In the genomic region with DNA sequence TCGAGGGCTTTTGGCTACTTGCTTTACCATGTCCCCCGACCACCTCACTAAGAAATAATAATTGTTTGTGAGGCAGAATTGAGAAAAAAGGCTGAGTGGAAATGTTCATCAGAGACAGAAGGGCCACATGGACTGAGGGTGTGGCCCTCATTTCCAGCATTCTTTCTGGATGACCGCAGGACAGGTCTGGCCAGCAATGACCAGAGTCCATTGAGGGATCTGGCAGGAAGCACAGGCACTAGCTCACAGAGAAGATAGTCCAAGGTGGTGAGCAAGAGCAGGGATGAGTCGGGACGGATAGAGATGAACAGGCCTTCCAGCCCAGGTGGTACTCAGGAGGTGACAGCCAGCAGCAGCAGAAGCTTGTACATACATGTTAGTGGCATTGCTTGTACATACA, we compare ENCODE assay signal across 23 mouse cellular contexts.
A peak's percentile ranks its signal among the peaks of the same experiment; 100 is the strongest.
DNase-seq lines count a peak whose midpoint lies in the region; ATAC-seq and TF ChIP-seq lines count a peak whose summit lies in the region.
"Had no signal": no experiment of that assay in that cellular context is flagged by ENCODE, and none has a peak within 500 bp of the region (broad histone marks: within the 10 kb centered on the region; RNA-seq: fewer than 3 reads in every experiment).

No protein-coding gene starts in this region.

- H3K4me2 ChIP-seq in kidney, embryonic 16.5 days (replicated peaks; ENCODE audit: low read depth, low read length), result no peak overlapping the region
- H3K4me2 ChIP-seq in midbrain, embryonic 11.5 days, result no peak overlapping the region
- H3K4me2 ChIP-seq: embryonic facial prominence, embryonic 13.5 days; forebrain, embryonic 12.5 days; heart, embryonic 11.5 days; heart, embryonic 15.5 days; hindbrain, embryonic 13.5 days had no signal

- no peaks in the 10 kb centered on the region for H3K4me1 ChIP-seq in kidney, adult 2 months (ENCODE audit: control insufficient read depth, insufficient read depth, low read length)
- peaks cover 25% of the 10 kb centered on the region for H3K4me1 ChIP-seq in kidney, embryonic 16.5 days (ENCODE audit: insufficient read depth, low read length)
- no peaks in the 10 kb centered on the region for H3K4me1 ChIP-seq in midbrain, embryonic 11.5 days (ENCODE audit: control insufficient read depth, insufficient read depth, low read length)
- H3K4me1 ChIP-seq in midbrain, embryonic 10.5 days, result peaks cover 8% of the 10 kb centered on the region

- no peak for ATAC-seq in kidney, embryonic 16.5 days (ENCODE audit: low FRiP score, low TSS enrichment)
- no peak for ATAC-seq in midbrain, embryonic 11.5 days (ENCODE audit: low FRiP score)
- ATAC-seq: forebrain, embryonic 16.5 days; hindbrain, postnatal 0 days had no signal

- no peak for TF ChIP-seq CTCF in kidney, adult 2 months (conservative IDR thresholded peaks at IDR 0.05; ENCODE audit: insufficient read depth, insufficient read length, low read depth, low read length)

- DNase-seq in gastrocnemius, adult 18-20 months (ENCODE audit: low spot score), result peak; percentile 34
- DNase-seq in gastrocnemius, postnatal 4 days (ENCODE audit: low spot score in 2 of 2), result no peak
- peak; percentile 41 for DNase-seq in kidney, adult 2 months
- peak; percentile 45 for DNase-seq in midbrain, embryonic 11.5 days (ENCODE audit: low spot score, missing footprints)
- DNase-seq in midbrain, embryonic 10.5 days (ENCODE audit: low spot score), result no peak
- no peak for DNase-seq in spleen, postnatal 14 days (ENCODE audit: low spot score in 2 of 2)
- DNase-seq: adrenal gland, adult 2 months; adrenal gland, postnatal 25 days; cerebellum, adult 18-20 months; cerebellum, adult 9-11 months; cerebellum, postnatal 36 days; gastrocnemius, postnatal 10 days; heart, adult 11 months; heart, postnatal 14 days had no signal

- TF ChIP-seq POLR2A in kidney, adult 2 months (IDR thresholded peaks at IDR 0.05; ENCODE audit: low read depth, low read length), result no peak

- no peak overlapping the region for H3K9ac ChIP-seq in kidney, embryonic 16.5 days (replicated peaks; ENCODE audit: low read length)
- no peak overlapping the region for H3K9ac ChIP-seq in midbrain, embryonic 11.5 days (ENCODE audit: low read length)
- H3K9ac ChIP-seq: embryonic facial prominence, embryonic 13.5 days; forebrain, embryonic 12.5 days; heart, embryonic 15.5 days; hindbrain, embryonic 13.5 days had no signal

- no peak overlapping the region for H3K27ac ChIP-seq in kidney, adult 2 months (ENCODE audit: insufficient read depth, low read depth, low read length)
- no peak overlapping the region for H3K27ac ChIP-seq in kidney, embryonic 16.5 days (ENCODE audit: low read length)
- no peak overlapping the region for H3K27ac ChIP-seq in midbrain, embryonic 11.5 days (ENCODE audit: low read depth, low read length)
- H3K27ac ChIP-seq in midbrain, embryonic 10.5 days (replicated peaks), result no peak overlapping the region
- H3K27ac ChIP-seq: embryonic facial prominence, embryonic 13.5 days; forebrain, embryonic 12.5 days; heart, embryonic 15.5 days; hindbrain, embryonic 13.5 days; hindbrain, postnatal 0 days had no signal

- no peak overlapping the region for H3K4me3 ChIP-seq in kidney, adult 2 months (ENCODE audit: insufficient read depth, low read depth, low read length)
- no peak overlapping the region for H3K4me3 ChIP-seq in kidney, embryonic 16.5 days (ENCODE audit: low read length)
- H3K4me3 ChIP-seq in midbrain, embryonic 11.5 days (ENCODE audit: low read depth, low read length), result no peak overlapping the region
- no peak overlapping the region for H3K4me3 ChIP-seq in midbrain, embryonic 10.5 days
- H3K4me3 ChIP-seq: embryonic facial prominence, embryonic 13.5 days; forebrain, embryonic 12.5 days; heart, embryonic 15.5 days; hindbrain, embryonic 13.5 days had no signal

- H3K27me3 ChIP-seq in kidney, adult 2 months (replicated peaks; ENCODE audit: control insufficient read depth, insufficient read depth, low read length), result no peaks in the 10 kb centered on the region
- H3K27me3 ChIP-seq in kidney, embryonic 16.5 days (ENCODE audit: insufficient read depth, low read length), result no peaks in the 10 kb centered on the region
- no peaks in the 10 kb centered on the region for H3K27me3 ChIP-seq in midbrain, embryonic 11.5 days (ENCODE audit: control insufficient read depth, insufficient read depth, low read length)
- H3K27me3 ChIP-seq in midbrain, embryonic 10.5 days (ENCODE audit: low read depth, poor library complexity, severe bottlenecking), result no peaks in the 10 kb centered on the region
- H3K27me3 ChIP-seq: CH12.LX; embryonic facial prominence, embryonic 13.5 days; heart, embryonic 15.5 days; hindbrain, embryonic 13.5 days had no signal

- no peaks in the 10 kb centered on the region for H3K9me3 ChIP-seq in kidney, embryonic 16.5 days (ENCODE audit: low read length)
- H3K9me3 ChIP-seq in midbrain, embryonic 11.5 days (ENCODE audit: control insufficient read depth, low read length), result no peaks in the 10 kb centered on the region
- no peaks in the 10 kb centered on the region for H3K9me3 ChIP-seq in midbrain, embryonic 10.5 days (replicated peaks)
- H3K9me3 ChIP-seq: embryonic facial prominence, embryonic 13.5 days; forebrain, embryonic 12.5 days; heart, embryonic 15.5 days; hindbrain, embryonic 13.5 days had no signal

- 70% methylated on average over 5 of the region's 5 CpGs for WGBS in kidney, adult 2 months
- 88% methylated on average over 5 of the region's 5 CpGs for WGBS in kidney, embryonic 16.5 days
- WGBS in midbrain, embryonic 11.5 days, result 96% methylated on average over 5 of the region's 5 CpGs
- WGBS in midbrain, embryonic 10.5 days, result 91% methylated on average over 5 of the region's 5 CpGs

- no peaks in the 10 kb centered on the region for H3K36me3 ChIP-seq in kidney, adult 2 months (ENCODE audit: control insufficient read depth, insufficient read depth, low read length)
- H3K36me3 ChIP-seq in kidney, embryonic 16.5 days (ENCODE audit: insufficient read depth, low read length), result no peaks in the 10 kb centered on the region
- no peaks in the 10 kb centered on the region for H3K36me3 ChIP-seq in midbrain, embryonic 11.5 days (ENCODE audit: control insufficient read depth, insufficient read depth, low read length)
- no peaks in the 10 kb centered on the region for H3K36me3 ChIP-seq in midbrain, embryonic 10.5 days
- H3K36me3 ChIP-seq: embryonic facial prominence, embryonic 13.5 days; forebrain, embryonic 12.5 days; heart, embryonic 15.5 days; hindbrain, embryonic 13.5 days had no signal

Comparison
In these comparisons a context has a peak if more than half of its experiments do, and no peak if none do; other contexts are left out.
1. DNase-seq: peak in gastrocnemius, adult 18-20 months (single experiment), kidney, adult 2 months (single experiment) and midbrain, embryonic 11.5 days (single experiment); none in gastrocnemius, postnatal 4 days (0 of 2), midbrain, embryonic 10.5 days (single experiment) and spleen, postnatal 14 days (0 of 2).